ENCODE assay signal across 24 mouse cellular contexts in genomic region chr5:115497033-115497432, GRCm38 (mm10). TPM values are rescaled to one million over a fixed set of nuclear protein-coding genes. Genes with fewer than 3 reads are reported as not detected.
DNase-seq lines count a peak whose midpoint lies in the region; ATAC-seq lines count a peak whose summit lies in the region.
"Had no signal": no experiment of that assay in that cellular context is flagged by ENCODE, and none has a peak within 500 bp of the region (broad histone marks: within the 10 kb centered on the region; RNA-seq: fewer than 3 reads in every experiment).

No protein-coding gene starts in this region.

- H3K4me2 ChIP-seq in midbrain, embryonic 11.5 days: no peak overlapping the region
- H3K4me2 ChIP-seq in midbrain, embryonic 16.5 days (ENCODE audit: low read length): no peak overlapping the region
- no peak overlapping the region for H3K4me2 ChIP-seq in forebrain, embryonic 16.5 days (ENCODE audit: low read length)
- H3K4me2 ChIP-seq: embryonic facial prominence, embryonic 15.5 days; heart, embryonic 13.5 days; hindbrain, embryonic 15.5 days had no signal

- no peak overlapping the region for H3K9ac ChIP-seq in midbrain, embryonic 11.5 days (ENCODE audit: low read length)
- no peak overlapping the region for H3K9ac ChIP-seq in midbrain, embryonic 16.5 days (ENCODE audit: low read depth, low read length)
- no peak overlapping the region for H3K9ac ChIP-seq in forebrain, embryonic 16.5 days (replicated peaks; ENCODE audit: low read depth, low read length)
- H3K9ac ChIP-seq: embryonic facial prominence, embryonic 15.5 days; heart, embryonic 13.5 days; hindbrain, embryonic 15.5 days had no signal

- no peak overlapping the region for H3K4me3 ChIP-seq in midbrain, embryonic 11.5 days (ENCODE audit: low read depth, low read length)
- no peak overlapping the region for H3K4me3 ChIP-seq in midbrain, embryonic 16.5 days (ENCODE audit: low read depth, low read length)
- H3K4me3 ChIP-seq in forebrain, embryonic 16.5 days (replicated peaks; ENCODE audit: low read length): no peak overlapping the region
- H3K4me3 ChIP-seq: embryonic facial prominence, embryonic 15.5 days; erythroblast, embryonic 14.5 days; forebrain, embryonic 10.5 days; heart, embryonic 13.5 days; hindbrain, embryonic 15.5 days had no signal

- DNase-seq in midbrain, embryonic 11.5 days (ENCODE audit: low spot score, missing footprints): peak; percentile 53
- DNase-seq in ES-CJ7 (ENCODE audit: low read depth, low spot score) (peak; percentile 62), NIH3T3 (ENCODE audit: low read depth) (peak; percentile 39)
- no peak for DNase-seq in kidney, adult 9 months
- DNase-seq: adrenal gland, postnatal 14 days; B cell, adult 2 months; cerebellum, adult 18-20 months; cerebellum, postnatal 10 days; embryo, embryonic 11 days; gastrocnemius, postnatal 14 days; heart, postnatal 36 days had no signal

- H3K9me3 ChIP-seq in midbrain, embryonic 11.5 days (ENCODE audit: control insufficient read depth, low read length): no peaks in the 10 kb centered on the region
- no peaks in the 10 kb centered on the region for H3K9me3 ChIP-seq in midbrain, embryonic 16.5 days (replicated peaks; ENCODE audit: control insufficient read depth, low read length, poor library complexity, severe bottlenecking)
- no peaks in the 10 kb centered on the region for H3K9me3 ChIP-seq in forebrain, embryonic 16.5 days (ENCODE audit: control insufficient read depth, low read length)
- H3K9me3 ChIP-seq: forebrain, embryonic 10.5 days; heart, embryonic 13.5 days; hindbrain, embryonic 15.5 days had no signal

- no peak overlapping the region for H3K27ac ChIP-seq in midbrain, embryonic 11.5 days (ENCODE audit: low read depth, low read length)
- H3K27ac ChIP-seq in midbrain, embryonic 16.5 days (ENCODE audit: low read length): no peak overlapping the region
- no peak overlapping the region for H3K27ac ChIP-seq in forebrain, embryonic 16.5 days (ENCODE audit: low read length)
- H3K27ac ChIP-seq: embryonic facial prominence, embryonic 15.5 days; forebrain, embryonic 10.5 days; heart, embryonic 13.5 days; hindbrain, embryonic 15.5 days had no signal

- H3K27me3 ChIP-seq in midbrain, embryonic 11.5 days (ENCODE audit: control insufficient read depth, insufficient read depth, low read length): no peaks in the 10 kb centered on the region
- no peaks in the 10 kb centered on the region for H3K27me3 ChIP-seq in midbrain, embryonic 16.5 days (ENCODE audit: control insufficient read depth, insufficient read depth, low read depth, low read length)
- no peaks in the 10 kb centered on the region for H3K27me3 ChIP-seq in forebrain, embryonic 16.5 days (replicated peaks; ENCODE audit: control insufficient read depth, insufficient read depth, low read length)
- H3K27me3 ChIP-seq: embryonic facial prominence, embryonic 15.5 days; heart, embryonic 13.5 days; hindbrain, embryonic 15.5 days had no signal

- no peak for ATAC-seq in midbrain, embryonic 11.5 days (ENCODE audit: low FRiP score)
- no peak for ATAC-seq in midbrain, embryonic 16.5 days
- ATAC-seq in forebrain, embryonic 16.5 days: no peak
- ATAC-seq: activated CD4-positive, CD25-positive, alpha-beta regulatory T cell, adult 4 months; forebrain, embryonic 14.5 days; intestine, embryonic 16.5 days had no signal

- H3K4me1 ChIP-seq in midbrain, embryonic 11.5 days (ENCODE audit: control insufficient read depth, insufficient read depth, low read length): peaks cover 2% of the 10 kb centered on the region
- H3K4me1 ChIP-seq in midbrain, embryonic 16.5 days (ENCODE audit: control insufficient read depth, insufficient read depth, low read length): peaks cover 4% of the 10 kb centered on the region
- H3K4me1 ChIP-seq in forebrain, embryonic 16.5 days (replicated peaks; ENCODE audit: control insufficient read depth, insufficient read depth, low read length): peaks cover 10% of the 10 kb centered on the region

- 70% methylated on average over 7 of the region's 7 CpGs for WGBS in midbrain, embryonic 11.5 days
- WGBS in midbrain, embryonic 16.5 days: 83% methylated on average over 7 of the region's 7 CpGs
- WGBS in forebrain, embryonic 16.5 days: 83% methylated on average over 7 of the region's 7 CpGs

- H3K36me3 ChIP-seq in midbrain, embryonic 11.5 days (ENCODE audit: control insufficient read depth, insufficient read depth, low read length): no peaks in the 10 kb centered on the region
- H3K36me3 ChIP-seq in midbrain, embryonic 16.5 days (ENCODE audit: control insufficient read depth, insufficient read depth, low read length): no peaks in the 10 kb centered on the region
- H3K36me3 ChIP-seq in forebrain, embryonic 16.5 days (ENCODE audit: control insufficient read depth, insufficient read depth): no peaks in the 10 kb centered on the region
- H3K36me3 ChIP-seq: embryonic facial prominence, embryonic 15.5 days; forebrain, embryonic 10.5 days; heart, embryonic 13.5 days; hindbrain, embryonic 15.5 days had no signal

RNA-seq across cellular contexts. Expression of gene Pxn, which starts 9.4 kb away (rescaled TPM):
- polyA plus RNA-seq in midbrain, embryonic 11.5 days (2014; fragmentation: Nextera tagmentation; extraction: Ambion mirVana): 7.3 and 7.7 TPM in 2 replicates
- polyA plus RNA-seq in midbrain, embryonic 16.5 days (2015; fragmentation: Nextera tagmentation; extraction: Ambion mirVana): 18.3 and 18.5 TPM in 2 replicates
- 20.6 and 22.5 TPM in 2 replicates for polyA plus RNA-seq in forebrain, embryonic 16.5 days (2015; fragmentation: Nextera tagmentation; extraction: Ambion mirVana)

RNA-seq across cellular contexts. Expression of gene Sirt4, which starts 12.5 kb away (rescaled TPM):
- 16.2 and 18.9 TPM in 2 replicates for polyA plus RNA-seq in midbrain, embryonic 11.5 days (2014; fragmentation: Nextera tagmentation; extraction: Ambion mirVana)
- polyA plus RNA-seq in midbrain, embryonic 16.5 days (2015; fragmentation: Nextera tagmentation; extraction: Ambion mirVana): 32.3 and 32.7 TPM in 2 replicates
- 32.7 and 37.6 TPM in 2 replicates for polyA plus RNA-seq in forebrain, embryonic 16.5 days (2015; fragmentation: Nextera tagmentation; extraction: Ambion mirVana)

RNA-seq across cellular contexts. Expression of gene Pla2g1b, which starts 31.0 kb away (rescaled TPM):
- not detected in 2 replicates for polyA plus RNA-seq in midbrain, embryonic 11.5 days (2014; fragmentation: Nextera tagmentation; extraction: Ambion mirVana)
- not detected in 2 replicates for polyA plus RNA-seq in midbrain, embryonic 16.5 days (2015; fragmentation: Nextera tagmentation; extraction: Ambion mirVana)
- not detected in 2 replicates for polyA plus RNA-seq in forebrain, embryonic 16.5 days (2015; fragmentation: Nextera tagmentation; extraction: Ambion mirVana)
- polyA plus RNA-seq: activated CD4-positive, CD25-positive, alpha-beta regulatory T cell, adult 4 months; embryonic facial prominence, embryonic 11.5 days; embryonic facial prominence, embryonic 15.5 days; erythroblast, embryonic 14.5 days; forebrain, embryonic 10.5 days; forebrain, embryonic 14.5 days; frontal cortex, adult 2 months; heart, postnatal 0 days; hindbrain, embryonic 15.5 days had no signal
